Mouse (Mus musculus) forebrain, embryonic 13.5 days (tissue): ENCODE data around the gene Slc12a9. TPM values are rescaled to one million over a fixed set of nuclear protein-coding genes. Genes with fewer than 3 reads are reported as not detected.

Experiments
- ATAC-seq: fragments of 200-750 bp; cut with Nextera tagmentation; 2 replicates; pipeline ENCODE4 v1.8.0; 2017
- H3K27ac ChIP-seq: fragments of 300-500 bp; sonication (generic); 2 replicates; pipeline ENCODE4 v1.5.1; 2015; ENCODE audit warnings: inconsistent platforms, mild to moderate bottlenecking, moderate library complexity
- H3K27me3 ChIP-seq: fragments of 300-500 bp; sonication (generic); 2 replicates; pipeline ENCODE4 v1.6.1; 2015; ENCODE audit warnings: mild to moderate bottlenecking, inconsistent platforms
- H3K36me3 ChIP-seq: fragments of 300-500 bp; sonication (generic); 2 replicates; pipeline ENCODE4 v1.6.1; 2015; ENCODE audit warnings: mild to moderate bottlenecking, inconsistent platforms; ENCODE audit not compliant: poor library complexity, severe bottlenecking
- H3K4me1 ChIP-seq: fragments of 300-500 bp; sonication (generic); 2 replicates; pipeline ENCODE4 v1.6.1; 2015; ENCODE audit warnings: inconsistent platforms
- H3K4me2 ChIP-seq: fragments of 300-500 bp; sonication (generic); 2 replicates; pipeline ENCODE4 v1.6.1; 2015; ENCODE audit warnings: inconsistent platforms, mild to moderate bottlenecking, moderate library complexity
- H3K4me3 ChIP-seq: fragments of 300-500 bp; sonication (generic); 2 replicates; pipeline ENCODE4 v1.5.1; 2015; ENCODE audit warnings: mild to moderate bottlenecking, inconsistent platforms
- H3K9ac ChIP-seq: fragments of 300-500 bp; sonication (generic); 2 replicates; pipeline ENCODE4 v1.6.1; 2015; ENCODE audit warnings: mild to moderate bottlenecking, inconsistent platforms
- H3K9me3 ChIP-seq: fragments of 300-500 bp; sonication (generic); replicated peaks from 2 replicates; pipeline ENCODE4 v1.6.1; 2016; ENCODE audit warnings: inconsistent platforms
- WGBS: fragments of 180-500 bp; shearing (Covaris S2); methylation state at CpG from one replicate; pipeline ENCODE4 v1.1.7; 2015; 5-methylcytosine and 5-hydroxymethylcytosine counted together
- polyA plus RNA-seq: library from polyadenylated mRNA; unstranded; fragments of >200 nt; fragmentation: Nextera tagmentation; extraction: Ambion mirVana; gene quantifications from 2 replicates; pipeline ENCODE4 v1.2.1, GENCODE M21; 2015

The Slc12a9 gene
- polyA plus RNA-seq, 1 experiment from 2014 or later, result 14.4 TPM

DNA sequence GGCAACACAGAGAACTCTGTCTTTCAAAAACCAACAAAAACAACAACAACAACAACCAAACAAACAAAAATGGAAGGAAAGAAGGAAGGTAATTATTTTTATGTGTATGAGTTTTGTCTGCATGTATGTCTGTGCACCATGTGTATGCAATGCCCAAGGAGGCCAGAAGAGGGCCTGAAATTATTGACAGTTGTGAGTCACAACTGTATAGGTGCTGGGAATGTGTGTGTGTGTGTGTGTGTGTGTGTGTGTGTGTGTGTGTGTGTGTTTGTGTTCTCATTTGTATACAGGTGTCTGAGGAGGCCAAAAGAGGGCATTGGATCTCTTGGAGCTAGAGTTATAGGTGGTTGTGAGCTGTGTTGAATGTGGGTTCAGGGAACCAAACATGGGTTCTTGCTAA, 10.5 kb upstream of the Slc12a9 start:
- Histone ChIP-seq H3K9me3 (no peaks in the 10 kb centered on the region), H3K27ac (no peak overlapping the region)
- ATAC-seq, result no peak

GRCm38 (mm10) chr5:137343412-137343811, 10.0 kb upstream of the Slc12a9 start:
- Histone ChIP-seq H3K27me3 (peaks cover under 1% of the 10 kb centered on the region; the same call in 1 of the 2 replicates), H3K4me3 (no peak overlapping the region), H3K36me3 (no peaks in the 10 kb centered on the region), H3K4me2 (no peak overlapping the region), H3K4me1 (peaks cover 23% of the 10 kb centered on the region), H3K27ac (no peak overlapping the region), H3K9ac (no peak overlapping the region), H3K9me3 (no peaks in the 10 kb centered on the region)
- 96% methylated on average over 5 of the region's 5 CpGs for WGBS
- no peak for ATAC-seq

More for the DNA sequence above, 10.5 kb upstream of the Slc12a9 start:
- H3K4me3 ChIP-seq, result no peak overlapping the region
- peaks cover 5% of the 10 kb centered on the region for H3K27me3 ChIP-seq
- H3K4me1 ChIP-seq, result peaks cover 24% of the 10 kb centered on the region
- no peak overlapping the region for H3K9ac ChIP-seq
- H3K36me3 ChIP-seq, result no peaks in the 10 kb centered on the region
- no peak overlapping the region for H3K4me2 ChIP-seq

- WGBS, result 81% methylated on average over 7 of the region's 7 CpGs
- no peaks in the 10 kb centered on the region for H3K36me3 ChIP-seq
- H3K9ac ChIP-seq, result no peak overlapping the region
- no peaks in the 10 kb centered on the region for H3K9me3 ChIP-seq
- no peak for ATAC-seq
- H3K27ac ChIP-seq, result no peak overlapping the region
- no peaks in the 10 kb centered on the region for H3K27me3 ChIP-seq
- H3K4me2 ChIP-seq, result no peak overlapping the region
- peaks cover 19% of the 10 kb centered on the region for H3K4me1 ChIP-seq
- H3K4me3 ChIP-seq, result no peak overlapping the region
Measured at GRCm38 (mm10) chr5:137342407-137343012, 9.1 kb upstream of the Slc12a9 start.

DNA sequence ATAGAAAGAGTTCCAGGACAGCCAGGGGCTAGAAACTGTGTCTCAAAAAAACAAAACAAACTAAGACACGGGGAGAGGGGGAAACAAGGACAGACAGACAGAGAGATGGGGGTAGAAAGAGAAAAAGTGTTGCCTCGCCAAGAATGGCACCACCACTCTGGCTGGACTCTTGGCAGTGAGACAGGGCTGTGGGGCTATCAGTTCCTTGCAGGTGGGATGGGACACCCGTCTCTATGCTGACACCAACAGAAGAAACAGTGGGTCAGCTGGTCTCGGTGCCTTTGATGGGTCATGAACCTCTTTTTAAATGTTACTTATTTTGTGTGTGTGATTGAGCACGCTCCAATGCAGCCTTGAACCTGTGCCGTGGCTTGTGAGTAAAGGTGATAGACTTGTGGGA, 6.8 kb upstream of the Slc12a9 start:
- peak overlapping the region; percentile 43; the same call in 1 of the 2 replicates for H3K4me3 ChIP-seq
- H3K36me3 ChIP-seq, result no peaks in the 10 kb centered on the region
- peak overlapping the region; percentile 76; the same call in 1 of the 2 replicates for H3K4me2 ChIP-seq
- no peaks in the 10 kb centered on the region for H3K9me3 ChIP-seq
- H3K27ac ChIP-seq, result 0 out of 2 replicates have a peak overlapping the region, but pooled peaks have one; percentile 8
- peaks cover 15% of the 10 kb centered on the region for H3K4me1 ChIP-seq
- no peak for ATAC-seq
- no peaks in the 10 kb centered on the region for H3K27me3 ChIP-seq
- no peak overlapping the region for H3K9ac ChIP-seq
- 67% methylated on average over 6 of the region's 6 CpGs for WGBS

DNA sequence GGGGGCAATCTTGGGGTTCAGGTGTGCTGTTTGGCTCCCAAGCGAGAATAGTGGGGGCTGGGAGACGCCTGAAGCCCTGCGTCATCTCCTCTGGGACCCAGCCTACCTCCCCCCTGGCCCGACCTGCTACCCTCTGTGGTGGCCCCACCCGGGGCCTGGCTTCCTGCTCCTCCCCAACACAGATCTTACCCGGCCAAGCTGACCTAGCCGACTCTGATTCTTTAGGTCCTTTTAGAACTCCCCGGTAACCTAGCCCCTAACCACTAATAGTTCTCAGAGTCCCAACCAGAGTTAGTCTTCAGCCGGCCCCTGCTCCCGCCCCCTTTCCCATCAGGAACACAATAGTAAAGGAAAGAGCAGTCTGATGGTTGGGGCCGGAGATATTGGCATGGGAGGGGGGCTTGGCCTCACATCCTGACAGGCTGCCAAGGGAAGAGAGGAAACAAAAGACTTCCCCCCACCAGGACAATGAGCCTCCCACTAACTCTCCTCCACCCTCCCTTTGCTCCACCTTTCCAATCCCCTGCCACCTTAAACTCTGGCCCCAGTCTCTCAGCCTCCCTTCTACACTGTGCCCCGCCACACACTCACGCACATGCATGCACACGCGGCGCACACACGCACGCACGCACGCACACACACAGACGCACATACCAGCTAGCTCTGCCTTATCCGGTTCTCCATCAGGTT, 6.0 kb upstream of the Slc12a9 start:
- H3K36me3 ChIP-seq, result no peaks in the 10 kb centered on the region
- no peaks in the 10 kb centered on the region for H3K27me3 ChIP-seq
- H3K4me1 ChIP-seq, result peaks cover 15% of the 10 kb centered on the region
- peak overlapping the region; percentile 43 for H3K4me3 ChIP-seq
- H3K27ac ChIP-seq, result peak overlapping the region; percentile 73
- no peaks in the 10 kb centered on the region for H3K9me3 ChIP-seq
- 1% methylated on average over 22 of the region's 22 CpGs for WGBS
- H3K4me2 ChIP-seq, result peak overlapping the region; percentile 76
- ATAC-seq, result peak; percentile 61
- peak overlapping the region; percentile 63 for H3K9ac ChIP-seq

GRCm38 (mm10) chr5:137338663-137339289, 5.4 kb upstream of the Slc12a9 start:
- ATAC-seq, result peak; percentile 26; the same call in 1 of the 2 replicates
- peak overlapping the region; percentile 73 for H3K27ac ChIP-seq
- peak overlapping the region; percentile 63 for H3K9ac ChIP-seq
- H3K9me3 ChIP-seq, result no peaks in the 10 kb centered on the region
- 2% methylated on average over 11 of the region's 11 CpGs for WGBS
- H3K36me3 ChIP-seq, result no peaks in the 10 kb centered on the region
- peak overlapping the region; percentile 43 for H3K4me3 ChIP-seq
- H3K4me2 ChIP-seq, result peak overlapping the region; percentile 76
- no peaks in the 10 kb centered on the region for H3K27me3 ChIP-seq
- H3K4me1 ChIP-seq, result peaks cover 15% of the 10 kb centered on the region

DNA sequence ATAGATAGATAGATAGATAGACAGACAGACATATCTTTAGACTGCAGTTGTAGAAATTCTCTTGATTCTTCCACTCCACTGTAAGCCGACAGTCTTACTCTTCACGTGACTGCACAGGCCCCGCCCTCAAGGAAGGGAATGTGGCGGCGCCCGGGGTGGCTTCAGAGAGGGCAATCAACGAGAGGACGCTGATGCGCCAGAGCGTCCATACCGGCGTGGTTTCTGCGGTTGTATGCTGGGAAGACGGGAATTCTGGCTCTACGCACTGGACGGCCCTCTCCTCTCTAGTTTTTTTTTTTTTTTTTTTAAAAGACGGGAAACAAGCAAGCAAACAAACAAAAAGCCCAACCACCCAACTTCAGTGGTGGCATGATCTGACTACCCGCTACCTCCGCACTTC, 4.9 kb upstream of the Slc12a9 start:
- no peaks in the 10 kb centered on the region for H3K9me3 ChIP-seq
- peak overlapping the region; percentile 63 for H3K9ac ChIP-seq
- H3K27ac ChIP-seq, result peak overlapping the region; percentile 73
- no peaks in the 10 kb centered on the region for H3K27me3 ChIP-seq
- ATAC-seq, result peak; percentile 85
- H3K4me3 ChIP-seq, result peak overlapping the region; percentile 43
- 0% methylated on average over 19 of the region's 19 CpGs for WGBS
- no peaks in the 10 kb centered on the region for H3K36me3 ChIP-seq
- H3K4me2 ChIP-seq, result peak overlapping the region; percentile 76
- H3K4me1 ChIP-seq, result peaks cover 15% of the 10 kb centered on the region

DNA sequence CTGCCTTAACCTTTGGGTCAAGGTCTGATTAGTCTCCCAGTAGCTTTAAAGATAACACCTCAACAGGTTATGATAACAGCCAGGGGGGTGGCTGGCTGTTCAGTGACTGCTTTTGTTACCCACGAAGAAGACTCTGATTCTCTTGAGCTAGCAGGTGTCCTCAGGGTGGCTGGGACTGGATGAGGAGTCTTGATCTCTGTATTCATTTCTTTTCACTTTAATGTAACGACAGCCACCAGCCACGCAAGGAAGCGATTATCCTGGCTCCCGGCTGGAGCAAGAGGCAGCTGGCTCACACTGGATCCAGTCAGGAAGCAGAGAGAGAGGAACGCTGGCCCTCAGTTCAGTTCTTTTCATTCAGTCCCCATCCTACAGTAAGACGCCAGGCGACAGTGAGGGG, 3.8 kb upstream of the Slc12a9 start:
- ATAC-seq, result no peak
- no peak overlapping the region for H3K9ac ChIP-seq

DNA sequence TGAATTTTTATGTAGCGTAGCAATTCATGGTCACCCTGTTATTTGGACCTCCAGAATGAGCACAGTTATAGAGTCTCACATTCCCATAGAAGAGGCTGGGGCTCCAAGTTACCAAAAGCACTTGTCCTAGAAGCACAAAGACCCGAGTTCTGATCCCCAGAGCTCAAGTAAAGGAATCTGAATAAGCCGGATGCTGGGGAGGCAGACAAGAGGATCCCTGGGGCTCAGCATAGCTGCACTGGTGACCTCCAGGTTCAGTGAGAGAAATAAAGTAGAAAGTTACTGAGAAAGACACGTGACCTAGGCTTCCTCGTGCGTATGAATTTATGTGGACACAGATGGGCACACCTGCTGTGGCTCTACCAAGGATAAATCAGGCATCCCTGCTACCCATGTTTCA, 1.7 kb upstream of the Slc12a9 start:
- Histone ChIP-seq H3K4me2 (no peak overlapping the region), H3K27me3 (no peaks in the 10 kb centered on the region), H3K9me3 (no peaks in the 10 kb centered on the region), H3K27ac (no peak overlapping the region), H3K4me1 (peaks cover 28% of the 10 kb centered on the region), H3K36me3 (0 out of 2 replicates have a peak, but pooled peaks cover 3% of the 10 kb centered on the region), H3K9ac (no peak overlapping the region), H3K4me3 (no peak overlapping the region)
- 68% methylated on average over 6 of the region's 6 CpGs for WGBS
- ATAC-seq, result no peak

More for the DNA sequence above, 3.8 kb upstream of the Slc12a9 start:
- Histone ChIP-seq H3K27ac (no peak overlapping the region), H3K4me1 (peaks cover 24% of the 10 kb centered on the region), H3K4me3 (no peak overlapping the region), H3K27me3 (no peaks in the 10 kb centered on the region), H3K9me3 (no peaks in the 10 kb centered on the region), H3K4me2 (no peak overlapping the region), H3K36me3 (no peaks in the 10 kb centered on the region)
- WGBS, result 58% methylated on average over 8 of the region's 8 CpGs

DNA sequence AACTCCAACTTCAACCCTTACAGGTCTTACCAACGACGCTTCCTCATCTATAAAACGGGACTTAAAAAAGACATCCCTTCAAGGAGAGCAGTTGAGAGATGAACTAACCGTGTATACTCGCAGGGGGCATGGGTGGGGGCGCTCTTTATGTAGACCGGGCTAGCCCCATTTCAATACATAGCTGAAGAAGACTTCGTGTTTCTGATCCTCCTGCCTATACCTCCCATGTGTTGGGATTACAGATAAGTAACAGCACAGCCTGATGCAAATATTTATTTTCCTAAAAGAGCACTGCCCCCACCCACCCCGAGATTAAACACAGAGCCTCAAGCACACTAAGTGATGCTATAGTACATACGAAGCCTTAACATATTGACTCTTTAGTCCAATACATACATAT, 920 bp upstream of the Slc12a9 start:
- H3K27ac ChIP-seq, result no peak overlapping the region
- WGBS, result 62% methylated on average over 10 of the region's 10 CpGs
- no peaks in the 10 kb centered on the region for H3K27me3 ChIP-seq
- H3K4me1 ChIP-seq, result peaks cover 21% of the 10 kb centered on the region
- no peaks in the 10 kb centered on the region for H3K9me3 ChIP-seq
- peak overlapping the region; percentile 94 for H3K4me2 ChIP-seq
- no peak for ATAC-seq
- H3K36me3 ChIP-seq, result 0 out of 2 replicates have a peak, but pooled peaks cover 3% of the 10 kb centered on the region
- no peak overlapping the region for H3K4me3 ChIP-seq
- H3K9ac ChIP-seq, result no peak overlapping the region

DNA sequence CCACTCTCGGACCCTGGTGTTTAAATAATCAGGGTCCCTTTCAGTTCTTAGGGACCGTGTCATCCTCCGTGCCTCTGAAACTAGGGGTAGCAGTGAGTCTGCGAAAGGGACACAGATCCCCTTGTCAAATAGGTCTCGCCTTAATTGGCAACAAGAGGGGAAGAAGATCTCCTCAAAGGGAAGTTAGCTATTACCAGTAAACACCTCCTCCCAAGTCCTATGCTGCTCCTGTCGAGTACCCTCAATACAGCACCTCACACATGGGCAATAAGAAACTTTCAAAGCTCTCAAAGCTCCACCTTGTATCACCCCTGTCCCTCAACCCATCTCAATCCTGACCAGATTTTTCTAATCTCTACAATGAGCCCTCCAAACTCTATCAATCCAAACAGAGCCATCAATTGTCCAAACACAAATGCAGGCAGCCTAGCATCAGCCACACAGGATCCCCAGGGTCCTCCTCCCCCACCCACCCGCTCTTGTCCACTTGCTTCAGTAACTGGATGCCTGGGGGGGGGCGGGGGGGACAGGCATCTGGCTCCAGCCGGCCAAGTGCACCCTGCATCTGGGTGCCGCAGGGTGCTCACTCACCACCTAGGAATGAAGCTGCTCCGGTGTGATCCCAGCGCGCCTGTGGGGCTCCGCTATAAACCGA, 413 bp downstream of the Slc12a9 start:
- peak overlapping the region; percentile 48 for H3K27ac ChIP-seq
- H3K36me3 ChIP-seq, result peaks cover 4% of the 10 kb centered on the region; the same call in 1 of the 2 replicates
- H3K4me1 ChIP-seq, result peaks cover 13% of the 10 kb centered on the region
- H3K9ac ChIP-seq, result peak overlapping the region; percentile 78
- peak overlapping the region; percentile 94 for H3K4me2 ChIP-seq
- H3K4me3 ChIP-seq, result peak overlapping the region; percentile 62
- H3K27me3 ChIP-seq, result no peaks in the 10 kb centered on the region
- no peaks in the 10 kb centered on the region for H3K9me3 ChIP-seq
- WGBS, result 16% methylated on average over 15 of the region's 15 CpGs
- no peak; the same call in none of the 2 replicates for ATAC-seq

- WGBS, result 94% methylated on average over 7 of the region's 7 CpGs
- no peak overlapping the region for H3K9ac ChIP-seq
- ATAC-seq, result no peak
Measured at GRCm38 (mm10) chr5:137330910-137331309, 2.5 kb downstream of the Slc12a9 start.

More at GRCm38 (mm10) chr5:137330910-137331309, 2.5 kb downstream of the Slc12a9 start:
- H3K9me3 ChIP-seq, result no peaks in the 10 kb centered on the region
- H3K4me2 ChIP-seq, result no peak overlapping the region
- H3K27ac ChIP-seq, result no peak overlapping the region
- H3K27me3 ChIP-seq, result no peaks in the 10 kb centered on the region
- no peak overlapping the region for H3K4me3 ChIP-seq
- H3K4me1 ChIP-seq, result peaks cover 13% of the 10 kb centered on the region
- H3K36me3 ChIP-seq, result peaks cover 16% of the 10 kb centered on the region
